Mouse (Mus musculus): ENCODE measurements at regions not wholly inside any gene's neighbourhood (a gene's known extent, or its start where the extent isn't known, plus 50 kb on each side); places are given as distances from the start of the nearest gene placed in this dataset.

- TF ChIP-seq CTCF (IDR thresholded peaks at IDR 0.05; ENCODE audit: extremely low read depth, insufficient read length, insufficient replicate concordance, low read depth, low read length) (no peak), POLR2A (IDR thresholded peaks at IDR 0.05; ENCODE audit: low read depth, low read length) (no peak)
These were observed 94.2 kb upstream of the Gpr12 start for GRCm38 (mm10) chr5:146679198-146679681.

Data from small intestine, adult 2 months (tissue).